Comparison of ENCODE assay signal across 9 mouse cellular contexts in genomic region chr2:166324439-166324838, GRCm38 (mm10).
DNase-seq lines count a peak whose midpoint lies in the region; ATAC-seq and TF ChIP-seq lines count a peak whose summit lies in the region.
"Had no signal": no experiment of that assay in that cellular context is flagged by ENCODE, and none has a peak within 500 bp of the region (broad histone marks: within the 10 kb centered on the region; RNA-seq: fewer than 3 reads in every experiment).

No protein-coding gene starts in this region.

- H3K9ac ChIP-seq in heart, embryonic 12.5 days = no peak overlapping the region
- no peak overlapping the region for H3K9ac ChIP-seq in hindbrain, embryonic 14.5 days
- no peak overlapping the region for H3K9ac ChIP-seq in stomach, embryonic 14.5 days (replicated peaks; ENCODE audit: low read depth, low read length)

- no peak for TF ChIP-seq POLR2A in thymus, adult 2 months (IDR thresholded peaks at IDR 0.05; ENCODE audit: control insufficient read depth, extremely low read depth, insufficient read depth, low read length, poor library complexity)

- peak overlapping the region; percentile 22 for H3K4me2 ChIP-seq in heart, embryonic 12.5 days
- no peak overlapping the region for H3K4me2 ChIP-seq in hindbrain, embryonic 14.5 days (replicated peaks)
- H3K4me2 ChIP-seq in stomach, embryonic 14.5 days (replicated peaks; ENCODE audit: low read depth, low read length) = no peak overlapping the region

- intact Hi-C loops in left cerebral cortex, postnatal 4 days (cut with DNase I) = no loop called here

- H3K4me3 ChIP-seq in heart, embryonic 12.5 days = no peak overlapping the region
- H3K4me3 ChIP-seq in hindbrain, embryonic 14.5 days (replicated peaks; ENCODE audit: low read length) = no peak overlapping the region
- no peak overlapping the region for H3K4me3 ChIP-seq in stomach, embryonic 14.5 days (ENCODE audit: low read depth, low read length)
- H3K4me3 ChIP-seq in thymus, adult 2 months (ENCODE audit: control insufficient read depth, insufficient read depth, low read length) = no peak overlapping the region
- H3K4me3 ChIP-seq: erythroblast, embryonic 14.5 days had no signal

- no peaks in the 10 kb centered on the region for H3K36me3 ChIP-seq in heart, embryonic 12.5 days
- no peaks in the 10 kb centered on the region for H3K36me3 ChIP-seq in hindbrain, embryonic 14.5 days (replicated peaks; ENCODE audit: control insufficient read depth, insufficient read depth)
- H3K36me3 ChIP-seq in stomach, embryonic 14.5 days (ENCODE audit: control insufficient read depth, insufficient read depth, low read length) = no peaks in the 10 kb centered on the region
- no peaks in the 10 kb centered on the region for H3K36me3 ChIP-seq in thymus, adult 2 months (ENCODE audit: control insufficient read depth, insufficient read depth, low read length)

- 24% methylated on average over 10 of the region's 10 CpGs for WGBS in heart, embryonic 12.5 days
- WGBS in hindbrain, embryonic 14.5 days = 22% methylated on average over 10 of the region's 10 CpGs
- 18% methylated on average over 10 of the region's 10 CpGs for WGBS in stomach, embryonic 14.5 days
- 86% methylated on average over 10 of the region's 10 CpGs for WGBS in thymus, adult 2 months

- H3K27ac ChIP-seq in heart, embryonic 12.5 days (ENCODE audit: poor library complexity, severe bottlenecking) = peak overlapping the region; percentile 72
- peak overlapping the region; percentile 14; the same call in 1 of the 2 replicates for H3K27ac ChIP-seq in hindbrain, embryonic 14.5 days
- peak overlapping the region; percentile 96 for H3K27ac ChIP-seq in stomach, embryonic 14.5 days (ENCODE audit: low read length)
- H3K27ac ChIP-seq in thymus, adult 2 months (ENCODE audit: control insufficient read depth, insufficient read depth, low read length) = no peak overlapping the region

- H3K9me3 ChIP-seq in heart, embryonic 12.5 days (replicated peaks) = no peaks in the 10 kb centered on the region
- no peaks in the 10 kb centered on the region for H3K9me3 ChIP-seq in hindbrain, embryonic 14.5 days (ENCODE audit: control insufficient read depth, low read length)
- H3K9me3 ChIP-seq in stomach, embryonic 14.5 days (ENCODE audit: control insufficient read depth, low read depth, low read length) = no peaks in the 10 kb centered on the region

- H3K4me1 ChIP-seq in heart, embryonic 12.5 days (replicated peaks) = peaks cover 47% of the 10 kb centered on the region
- H3K4me1 ChIP-seq in hindbrain, embryonic 14.5 days (replicated peaks; ENCODE audit: control insufficient read depth, insufficient read depth, low read length) = peaks cover 23% of the 10 kb centered on the region
- H3K4me1 ChIP-seq in stomach, embryonic 14.5 days (ENCODE audit: control insufficient read depth, insufficient read depth, low read length) = peaks cover 37% of the 10 kb centered on the region
- no peaks in the 10 kb centered on the region for H3K4me1 ChIP-seq in thymus, adult 2 months (replicated peaks; ENCODE audit: control insufficient read depth, insufficient read depth, low read length)

- no peak for DNase-seq in heart, adult 11 months
- DNase-seq in adrenal gland, postnatal 14 days = peak; percentile 73
- peak; percentile 71 for DNase-seq in hindbrain, embryonic 14.5 days (ENCODE audit: low spot score)
- peak; percentile 62 for DNase-seq in left cerebral cortex, postnatal 4 days
- no peak for DNase-seq in embryo, embryonic 11 days
- no peak for DNase-seq in thymus, adult 2 months

- TF ChIP-seq CTCF in thymus, adult 2 months (IDR thresholded peaks at IDR 0.05; ENCODE audit: borderline replicate concordance, control insufficient read depth, extremely low read depth, insufficient read depth, low read length, poor library complexity) = no peak

- H3K27me3 ChIP-seq in heart, embryonic 12.5 days (replicated peaks) = no peaks in the 10 kb centered on the region
- H3K27me3 ChIP-seq in hindbrain, embryonic 14.5 days (ENCODE audit: control insufficient read depth, insufficient read depth, low read length) = peaks cover 4% of the 10 kb centered on the region; the same call in 1 of the 2 replicates
- H3K27me3 ChIP-seq in stomach, embryonic 14.5 days (ENCODE audit: control insufficient read depth, insufficient read depth, low read length) = no peaks in the 10 kb centered on the region
- H3K27me3 ChIP-seq in thymus, adult 2 months (ENCODE audit: control insufficient read depth, insufficient read depth, low read length) = no peaks in the 10 kb centered on the region

- ATAC-seq in heart, embryonic 12.5 days (ENCODE audit: insufficient number of reproducible peaks, low FRiP score) = peak; percentile 50; the same call in 1 of the 2 replicates
- ATAC-seq in hindbrain, embryonic 14.5 days (ENCODE audit: low FRiP score) = peak; percentile 68; the same call in 1 of the 2 replicates
- ATAC-seq in stomach, embryonic 14.5 days (ENCODE audit: insufficient number of reproducible peaks, insufficient read depth, low FRiP score, low read depth) = 0 out of 2 replicates have a peak, but pooled peaks have one; percentile 30

Comparison
In these comparisons a context has a peak if more than half of its experiments do, and no peak if none do; other contexts are left out.
1. DNase-seq: peak in adrenal gland, postnatal 14 days (single experiment), hindbrain, embryonic 14.5 days (single experiment) and left cerebral cortex, postnatal 4 days (single experiment); none in heart, adult 11 months (single experiment), embryo, embryonic 11 days (single experiment) and thymus, adult 2 months (single experiment).
2. Peak in every context shown above with its lines, with median percentiles within 50 percentile points of each other: ATAC-seq.